Mouse (Mus musculus) A20 (cell line): ENCODE data around the gene Rab10.

ENCODE experiments used
- DNase-seq: peaks from one replicate; pipeline ENCODE4 v3.0.0-alpha.2; 2011; ENCODE audit warnings: low read depth, low spot score

Gene Rab10

DNA sequence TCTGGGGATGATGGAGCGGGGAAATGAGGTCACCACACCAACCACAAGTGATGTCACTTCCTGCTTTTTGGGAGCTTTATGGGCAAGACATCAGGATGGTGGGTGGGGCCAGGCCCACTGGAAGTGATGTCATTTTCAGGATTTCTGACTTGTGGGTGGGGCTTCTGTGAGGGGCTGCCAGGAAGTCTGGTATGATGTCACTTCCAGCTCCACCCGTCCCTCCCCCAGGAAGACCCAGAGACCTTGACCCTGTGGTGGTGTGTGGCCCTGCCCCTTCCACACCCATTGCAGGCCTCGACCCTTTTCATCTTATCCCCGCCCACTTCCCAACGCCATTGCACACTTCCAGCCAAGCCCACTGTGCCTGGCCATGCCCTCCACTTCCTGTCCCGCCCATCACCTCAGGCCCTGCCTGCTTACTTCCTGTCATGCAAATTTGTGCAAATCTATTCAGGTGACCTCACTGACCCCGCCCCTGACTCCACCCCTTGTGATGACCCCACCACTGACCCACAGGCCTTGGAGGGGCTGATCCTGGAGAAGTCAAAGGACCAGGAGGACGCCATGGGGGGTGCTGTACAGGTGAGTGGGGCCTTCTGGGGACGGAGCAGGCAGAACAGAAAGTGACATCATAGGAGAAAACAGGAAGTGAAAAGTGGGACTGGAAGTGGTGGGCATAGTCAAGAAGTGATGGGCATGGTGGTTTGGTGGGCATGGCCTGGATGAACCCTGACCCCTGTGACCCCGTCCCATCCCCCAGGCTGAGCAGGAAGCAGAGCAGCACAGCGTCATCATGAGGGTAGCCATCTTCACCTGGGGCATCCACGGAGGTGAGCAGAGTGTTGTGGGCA, 72.7 kb downstream of the Rab10 start:
- peak; percentile 46 for DNase-seq

DNA sequence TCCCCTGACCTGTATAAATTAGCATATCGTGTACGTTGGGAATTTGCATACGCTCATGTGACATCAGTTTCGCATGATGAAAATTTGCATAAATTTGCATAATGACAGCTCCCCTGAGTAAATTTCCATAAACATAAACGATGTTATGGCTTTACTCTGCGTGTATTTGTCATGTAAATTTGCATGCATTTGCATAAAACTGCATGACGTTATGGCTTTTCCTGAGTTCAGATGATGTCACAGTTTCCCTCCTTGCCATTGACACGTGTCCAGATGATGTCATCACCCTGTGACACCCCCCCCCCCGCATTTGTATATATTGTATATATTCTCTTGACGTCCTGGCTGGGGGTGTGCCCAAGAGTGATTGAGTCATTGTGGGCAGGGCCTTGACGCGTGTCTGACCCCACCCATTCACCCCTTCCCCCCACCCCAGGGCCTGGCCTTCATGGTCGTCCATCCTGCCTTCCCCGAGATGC, 73.6 kb downstream of the Rab10 start:
- no peak for DNase-seq

DNA sequence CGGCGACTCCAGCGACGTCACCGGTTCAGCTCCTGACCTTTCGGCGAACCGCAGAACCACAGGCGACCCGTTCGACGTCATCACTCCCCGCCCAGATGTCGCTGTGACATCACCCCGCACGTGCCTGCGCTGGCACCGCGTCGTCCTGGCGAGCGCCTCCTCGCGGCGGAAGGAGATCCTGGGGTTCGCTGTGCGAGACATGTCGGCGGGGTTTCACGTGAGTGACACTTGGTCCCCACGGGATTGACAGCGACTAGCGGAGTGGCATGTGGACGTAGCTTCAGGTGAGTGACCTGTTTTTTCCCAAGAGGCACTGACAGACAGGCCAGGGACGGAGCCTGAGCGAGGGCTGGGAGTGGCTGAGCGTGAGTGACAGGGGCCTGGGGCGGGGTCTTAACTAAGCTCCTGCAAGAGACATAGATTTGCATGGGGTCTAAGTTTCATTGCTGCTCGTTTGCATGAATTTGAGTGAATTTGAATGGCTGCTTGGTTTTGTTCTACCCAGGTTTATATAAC, 74.1 kb downstream of the Rab10 start:
- DNase-seq, result peak; percentile 97

DNA sequence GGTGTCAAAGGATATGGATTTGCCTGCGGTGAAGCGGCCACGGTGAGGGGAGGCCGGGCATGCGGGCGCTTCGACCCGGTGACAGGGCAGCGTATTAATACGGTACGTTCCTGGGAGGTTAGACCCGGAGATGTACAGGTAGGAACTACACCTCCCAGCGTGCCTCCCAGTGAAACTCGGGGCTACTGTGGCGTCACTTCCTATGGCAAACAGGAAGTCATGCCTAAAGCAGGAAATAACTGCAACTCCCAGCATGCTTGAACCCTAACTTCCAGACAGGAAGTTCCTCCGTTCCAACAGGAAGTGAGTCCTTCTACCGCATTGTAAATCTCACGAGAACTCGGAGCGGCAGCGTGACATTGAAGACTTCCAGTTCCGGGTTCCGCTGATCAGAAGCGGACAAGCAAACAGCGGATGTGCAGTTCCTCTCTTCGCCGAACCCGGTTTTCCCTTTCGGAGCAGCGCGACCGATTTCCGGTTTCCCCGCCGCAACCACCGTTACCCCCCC, 74.6 kb downstream of the Rab10 start:
- DNase-seq, result peak; percentile 98

DNA sequence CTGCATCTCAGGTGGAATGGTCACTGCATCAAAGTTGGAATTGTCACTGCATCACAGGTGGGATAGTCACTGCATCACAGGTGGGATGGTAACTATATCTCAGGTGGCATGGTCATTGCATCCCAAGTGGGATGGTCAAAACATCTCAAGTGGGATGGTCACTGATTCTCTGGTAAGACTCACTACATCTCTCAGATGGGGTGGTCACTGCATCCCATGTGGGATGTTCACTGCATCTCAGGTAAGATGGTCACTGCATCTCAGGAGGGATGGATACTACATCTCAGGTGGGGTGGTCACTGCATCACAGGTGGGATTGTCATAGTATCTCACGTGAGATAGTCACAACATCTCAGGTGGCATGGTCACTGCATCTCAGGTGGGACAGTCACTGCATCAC, 75.7 kb downstream of the Rab10 start:
- no peak for DNase-seq

DNA sequence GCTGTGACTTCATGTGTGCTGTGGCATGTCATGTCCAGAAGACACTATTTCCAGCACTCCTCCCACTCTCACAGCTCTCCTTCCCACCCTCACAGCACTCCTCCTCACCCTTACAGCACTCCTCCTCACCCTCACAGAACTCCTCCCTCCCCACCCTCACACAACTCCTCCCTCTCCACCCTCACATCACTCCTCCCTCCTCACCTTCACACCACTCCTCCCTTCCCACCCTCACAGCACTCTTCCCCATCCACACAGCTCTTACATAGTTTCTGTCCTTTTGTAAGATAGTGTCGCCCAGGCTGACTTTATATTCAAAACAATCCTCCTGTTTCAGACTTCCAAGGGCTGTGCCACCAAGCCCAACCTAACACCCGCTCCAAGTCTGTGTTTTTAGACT, 86.4 kb downstream of the Rab10 start:
- DNase-seq, result no peak

DNA sequence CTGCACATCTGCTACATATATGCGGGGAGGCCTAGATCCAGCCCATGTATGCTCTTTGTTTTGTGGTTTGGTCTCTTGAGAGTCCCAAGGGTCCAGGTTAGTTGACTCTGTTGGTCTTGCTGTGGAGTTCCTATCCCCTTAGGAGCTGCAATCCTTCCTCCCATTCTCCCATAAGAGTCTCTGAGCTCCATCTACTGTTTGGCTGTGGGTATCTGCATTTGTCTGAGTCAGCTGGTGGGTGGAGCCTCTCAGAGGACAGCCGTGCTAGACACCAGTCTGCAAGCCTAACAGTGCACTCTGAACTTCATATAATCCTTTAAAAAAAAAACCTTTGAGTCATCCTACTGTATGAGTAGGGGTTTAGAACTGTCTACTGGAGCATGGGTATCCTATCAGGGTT, 99.6 kb downstream of the Rab10 start:
- DNase-seq, result no peak

DNA sequence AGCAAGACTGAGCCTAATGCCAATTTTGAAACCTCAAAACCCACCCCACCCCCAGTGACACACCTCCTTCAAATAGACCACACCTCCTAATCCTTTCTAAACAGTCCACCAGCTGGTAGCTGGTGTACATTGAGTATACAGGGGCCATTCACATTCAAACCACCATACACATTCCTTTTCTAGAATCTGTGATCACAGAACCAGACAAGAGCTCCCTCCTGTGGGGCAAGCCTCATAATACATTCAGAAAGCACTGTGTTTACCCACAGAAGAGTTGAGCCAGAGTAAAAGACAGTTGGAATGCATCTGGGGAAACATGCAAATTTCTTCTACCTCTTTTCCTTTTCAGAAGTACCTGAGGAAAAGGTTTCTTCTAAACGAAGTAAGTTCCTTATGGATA, 100.6 kb downstream of the Rab10 start:
- DNase-seq, result peak; percentile 22
